Comparison of ENCODE assay signal across 11 mouse cellular contexts in the genomic region with DNA sequence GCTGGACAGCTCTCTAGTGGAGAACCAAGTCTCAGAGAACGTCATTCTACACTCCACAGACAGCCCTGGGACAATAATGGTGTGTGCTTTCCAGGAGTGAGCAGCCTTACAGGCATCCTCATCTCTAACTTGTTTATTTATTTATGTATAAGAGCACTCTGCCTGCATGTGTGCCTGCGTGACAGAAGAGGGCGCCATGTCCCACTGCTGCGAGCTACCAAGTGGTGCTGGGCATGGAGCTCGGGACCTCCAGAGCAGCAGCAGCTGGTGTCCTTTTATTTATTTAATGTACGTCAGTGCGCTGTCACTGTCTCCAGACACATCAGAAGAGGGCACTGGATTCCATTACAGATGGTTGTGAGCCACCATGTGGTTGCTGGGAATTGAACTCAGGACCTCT.
DNase-seq lines count a peak whose midpoint lies in the region; ATAC-seq and TF ChIP-seq lines count a peak whose summit lies in the region.
"Had no signal": no experiment of that assay in that cellular context is flagged by ENCODE, and none has a peak within 500 bp of the region (broad histone marks: within the 10 kb centered on the region; RNA-seq: fewer than 3 reads in every experiment).

No protein-coding gene starts in this region.

- no peaks in the 10 kb centered on the region for H3K9me3 ChIP-seq in liver, embryonic 14.5 days (ENCODE audit: control insufficient read depth, low read length)
- no peaks in the 10 kb centered on the region for H3K9me3 ChIP-seq in forebrain, embryonic 16.5 days (ENCODE audit: control insufficient read depth, low read length)
- H3K9me3 ChIP-seq: kidney, embryonic 15.5 days; midbrain, embryonic 12.5 days; stomach, embryonic 15.5 days had no signal

- TF ChIP-seq CTCF in heart, adult 2 months (IDR thresholded peaks at IDR 0.05): peak; percentile 48
- TF ChIP-seq CTCF in liver, embryonic 14.5 days (IDR thresholded peaks at IDR 0.05; ENCODE audit: low read depth): peak; percentile 79

- no peak for ATAC-seq in liver, embryonic 14.5 days (ENCODE audit: insufficient read depth)
- no peak for ATAC-seq in forebrain, embryonic 16.5 days

- H3K4me1 ChIP-seq in heart, adult 2 months (ENCODE audit: control insufficient read depth, insufficient read depth, low read length): peaks cover 39% of the 10 kb centered on the region
- peaks cover 0 to 17% of the 10 kb centered on the region in 2 experiments for H3K4me1 ChIP-seq in liver, embryonic 14.5 days (replicated peaks; ENCODE audit: control insufficient read depth in 2 of 2, insufficient read depth in 2 of 2, low read length in 1 of 2)
- peaks cover 19% of the 10 kb centered on the region for H3K4me1 ChIP-seq in forebrain, embryonic 16.5 days (replicated peaks; ENCODE audit: control insufficient read depth, insufficient read depth, low read length)

- peaks cover 14% of the 10 kb centered on the region for H3K79me2 ChIP-seq in heart, adult 2 months (replicated peaks; ENCODE audit: control insufficient read depth, insufficient read depth, low read length)

- H3K27ac ChIP-seq in heart, adult 2 months: 0 out of 2 replicates have a peak overlapping the region, but pooled peaks have one; percentile 35
- H3K27ac ChIP-seq in liver, embryonic 14.5 days: no peak overlapping the region
- H3K27ac ChIP-seq in forebrain, embryonic 16.5 days (ENCODE audit: low read length): no peak overlapping the region
- H3K27ac ChIP-seq: kidney, embryonic 15.5 days; midbrain, embryonic 12.5 days; stomach, embryonic 15.5 days had no signal

- no peak overlapping the region for H3K4me3 ChIP-seq in heart, adult 2 months
- H3K4me3 ChIP-seq in liver, embryonic 14.5 days (ENCODE audit: insufficient read depth in 1 of 2, low read depth in 2 of 2, low read length in 2 of 2): no peak overlapping the region
- H3K4me3 ChIP-seq in forebrain, embryonic 16.5 days (replicated peaks; ENCODE audit: low read length): no peak overlapping the region
- H3K4me3 ChIP-seq: kidney, embryonic 15.5 days; midbrain, embryonic 12.5 days; stomach, embryonic 15.5 days had no signal

- TF ChIP-seq POLR2A in heart, adult 2 months (IDR thresholded peaks at IDR 0.05; ENCODE audit: insufficient read depth, low read depth, low read length): no peak

- H3K27me3 ChIP-seq in heart, adult 2 months (ENCODE audit: control insufficient read depth, insufficient read depth, low read length): no peaks in the 10 kb centered on the region
- H3K27me3 ChIP-seq in liver, embryonic 14.5 days (ENCODE audit: control insufficient read depth, insufficient read depth, low read length): no peaks in the 10 kb centered on the region
- H3K27me3 ChIP-seq in forebrain, embryonic 16.5 days (replicated peaks; ENCODE audit: control insufficient read depth, insufficient read depth, low read length): no peaks in the 10 kb centered on the region
- H3K27me3 ChIP-seq: kidney, embryonic 15.5 days; midbrain, embryonic 12.5 days; stomach, embryonic 15.5 days had no signal

- DNase-seq in heart, adult 2 months: no peak
- DNase-seq in heart, postnatal 25 days (ENCODE audit: low spot score): no peak
- DNase-seq in 416B (ENCODE audit: low read depth) (peak; percentile 72), MEL-GATA-1-ER (ENCODE audit: extremely low read depth, low read depth) (peak; percentile 21)
- DNase-seq in liver, embryonic 14.5 days (ENCODE audit: low read depth in 3 of 3, low spot score in 3 of 3): no peak
- DNase-seq in frontal cortex, postnatal 10 days (ENCODE audit: low spot score in 2 of 2): no peak
- DNase-seq in testis, postnatal 10 days (ENCODE audit: low spot score): no peak

- intact Hi-C loops in heart, adult 2 months (cut with DNase I): no loop called here
- intact Hi-C loops in heart, postnatal 25 days (cut with DNase I): loop anchor here (5.0 kb wide), 1 partner anchor 116 kb away; the partner anchor contains the start of gene Ankrd11

- peaks cover 26% of the 10 kb centered on the region for H3K36me3 ChIP-seq in heart, adult 2 months (ENCODE audit: control insufficient read depth, insufficient read depth, low read length)
- H3K36me3 ChIP-seq in liver, embryonic 14.5 days (replicated peaks; ENCODE audit: control insufficient read depth, insufficient read depth, low read depth): no peaks in the 10 kb centered on the region
- H3K36me3 ChIP-seq in forebrain, embryonic 16.5 days (ENCODE audit: control insufficient read depth, insufficient read depth): no peaks in the 10 kb centered on the region
- H3K36me3 ChIP-seq: stomach, embryonic 15.5 days had no signal

- WGBS in heart, adult 2 months: 89% methylated on average over 7 of the region's 7 CpGs
- 77% methylated on average over 7 of the region's 7 CpGs for WGBS in liver, embryonic 14.5 days (ENCODE audit: insufficient replicate concordance)
- 83% methylated on average over 7 of the region's 7 CpGs for WGBS in forebrain, embryonic 16.5 days

- no peak overlapping the region for H3K9ac ChIP-seq in heart, adult 2 months (ENCODE audit: low read depth, low read length)
- no peak overlapping the region for H3K9ac ChIP-seq in liver, embryonic 14.5 days (replicated peaks)
- no peak overlapping the region for H3K9ac ChIP-seq in forebrain, embryonic 16.5 days (replicated peaks; ENCODE audit: low read depth, low read length)
- H3K9ac ChIP-seq: kidney, embryonic 15.5 days; midbrain, embryonic 12.5 days; stomach, embryonic 15.5 days had no signal

- no peak overlapping the region for H3K4me2 ChIP-seq in liver, embryonic 14.5 days (ENCODE audit: low read depth)
- no peak overlapping the region for H3K4me2 ChIP-seq in forebrain, embryonic 16.5 days (ENCODE audit: low read length)
- H3K4me2 ChIP-seq: kidney, embryonic 15.5 days; midbrain, embryonic 12.5 days; stomach, embryonic 15.5 days had no signal

- no peak for TF ChIP-seq EP300 in heart, adult 2 months (IDR thresholded peaks at IDR 0.05; ENCODE audit: insufficient read depth, low read depth, low read length)
- TF ChIP-seq EP300 in liver, embryonic 14.5 days (IDR thresholded peaks at IDR 0.05; ENCODE audit: low read depth): no peak

Comparison
In these comparisons a context has a peak if more than half of its experiments do, and no peak if none do; other contexts are left out.
1. DNase-seq: peak in 416B (single experiment) and MEL-GATA-1-ER (single experiment); none in heart, adult 2 months (0 of 2), heart, postnatal 25 days (single experiment), liver, embryonic 14.5 days (0 of 3), frontal cortex, postnatal 10 days (0 of 2) and testis, postnatal 10 days (single experiment).